8 mouse cellular contexts compared by ENCODE assay signal in the genomic region with DNA sequence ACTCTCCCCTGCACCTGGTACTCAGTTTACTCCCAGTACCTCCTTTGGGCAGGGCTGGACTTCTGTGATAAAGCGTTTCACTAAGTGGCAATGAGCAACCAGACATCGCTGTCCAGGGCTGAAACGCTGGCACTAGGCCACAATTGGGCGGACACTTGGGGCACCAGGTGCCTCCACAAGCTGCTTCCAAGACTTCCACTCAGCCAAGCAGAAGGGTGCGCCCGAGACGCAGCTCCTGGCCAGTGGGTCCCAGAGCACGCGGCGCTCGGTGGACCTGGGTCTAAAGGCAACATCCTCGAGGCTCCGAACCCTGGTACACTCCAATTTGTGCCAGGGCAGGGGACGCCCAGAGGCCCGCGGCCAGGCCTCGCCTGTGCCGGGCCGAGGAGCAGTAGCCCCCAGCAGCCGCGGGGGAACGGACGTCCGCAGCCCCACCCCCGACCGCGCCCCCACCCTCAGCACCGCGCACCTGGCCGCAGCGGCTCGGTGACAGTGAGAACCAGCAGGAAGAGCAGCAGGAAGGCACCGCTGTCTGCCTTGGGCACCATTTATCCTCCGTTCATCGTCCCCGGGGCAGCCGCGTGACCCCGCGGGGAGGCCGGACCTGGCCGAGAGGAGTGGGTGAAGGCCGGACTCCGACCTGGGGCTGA. TPM values are rescaled to one million over a fixed set of nuclear protein-coding genes. Genes with fewer than 3 reads are reported as not detected.
DNase-seq lines count a peak whose midpoint lies in the region; ATAC-seq lines count a peak whose summit lies in the region.

No protein-coding gene starts in this region.

- peak; percentile 34 to 39 for DNase-seq in thymus, adult 18-20 months
- DNase-seq in thymus, postnatal 14 days: no peak
- DNase-seq in gastrocnemius, adult 8-10 months (ENCODE audit: low spot score in 2 of 2): peak; percentile 61 to 80
- DNase-seq in left cerebral cortex, postnatal 10 days (ENCODE audit: extremely low spot score in 1 of 2, low spot score in 2 of 2): peak; percentile 42 to 85
- DNase-seq in right cerebral cortex, postnatal 36 days (ENCODE audit: low spot score in 2 of 2): peak; percentile 38 to 44

- H3K4me2 ChIP-seq in hindbrain, embryonic 16.5 days (ENCODE audit: low read length): peak overlapping the region; percentile 93

- ATAC-seq in common myeloid progenitor, adult 5-6 weeks (replicated peaks; ENCODE audit: low read depth, poor library complexity, severe bottlenecking): peak; percentile 29
- ATAC-seq in hindbrain, embryonic 16.5 days: peak; percentile 75
- ATAC-seq in megakaryocyte, adult 5-6 weeks (ENCODE audit: poor library complexity, severe bottlenecking): peak; percentile 26

- intact Hi-C loops in left cerebral cortex, postnatal 10 days (cut with DNase I): no loop called here

- no peaks in the 10 kb centered on the region for H3K36me3 ChIP-seq in hindbrain, embryonic 16.5 days (ENCODE audit: control insufficient read depth, insufficient read depth, low read length)

- peak overlapping the region; percentile 97 for H3K27ac ChIP-seq in hindbrain, embryonic 16.5 days (ENCODE audit: low read depth, low read length)

- H3K4me1 ChIP-seq in hindbrain, embryonic 16.5 days (ENCODE audit: control insufficient read depth, insufficient read depth, low read depth, low read length): peaks cover 23% of the 10 kb centered on the region

- H3K27me3 ChIP-seq in hindbrain, embryonic 16.5 days (replicated peaks; ENCODE audit: control insufficient read depth, insufficient read depth, low read length): no peaks in the 10 kb centered on the region

- under 1% methylated on average over 37 of the region's 44 CpGs for WGBS in hindbrain, embryonic 16.5 days

- peak overlapping the region; percentile 98 for H3K4me3 ChIP-seq in hindbrain, embryonic 16.5 days (ENCODE audit: low read length)

- H3K9ac ChIP-seq in hindbrain, embryonic 16.5 days (ENCODE audit: low read depth, low read length): peak overlapping the region; percentile 99

- H3K9me3 ChIP-seq in hindbrain, embryonic 16.5 days (ENCODE audit: control insufficient read depth, low read length): no peaks in the 10 kb centered on the region

RNA-seq across cellular contexts. Expression of a gene that starts 0.4 kb away (rescaled TPM):
- 1.1 TPM in 1 of 2 replicates, not detected in the other for total RNA-seq in common myeloid progenitor, adult 5-6 weeks (2017)
- under 1 TPM; 0.10 to 0.13 (median 0.12) TPM for total RNA-seq in gastrocnemius, adult 8-10 months (2022)
- 0.29 and 0.36 TPM in 2 replicates for polyA plus RNA-seq in hindbrain, embryonic 16.5 days (2015; fragmentation: Nextera tagmentation; extraction: Ambion mirVana)
- 1 to 10 TPM in 1 of 2 experiments, under 1 TPM in 1; 0.81 to 1.4 TPM for total RNA-seq in left cerebral cortex, postnatal 10 days (2021)
- 0.27 and 0.96 TPM in 2 replicates for total RNA-seq in megakaryocyte, adult 5-6 weeks (2015)
- 0.04 and 0.37 TPM in 2 replicates for total RNA-seq in megakaryocyte, adult 5-6 weeks (2017)

RNA-seq across cellular contexts. Expression of a gene that starts 3.0 kb away (rescaled TPM):
- not detected in 2 replicates for total RNA-seq in common myeloid progenitor, adult 5-6 weeks (2017)
- under 1 TPM in 1 of 4 experiments, not detected in 3; 0.07 TPM for total RNA-seq in gastrocnemius, adult 8-10 months (2022)
- polyA plus RNA-seq in hindbrain, embryonic 16.5 days (2015; fragmentation: Nextera tagmentation; extraction: Ambion mirVana): 0.05 TPM in 1 of 2 replicates, not detected in the other
- total RNA-seq in left cerebral cortex, postnatal 10 days (2021): not detected
- total RNA-seq in megakaryocyte, adult 5-6 weeks (2015): not detected in 2 replicates
- not detected in 2 replicates for total RNA-seq in megakaryocyte, adult 5-6 weeks (2017)

RNA-seq across cellular contexts. Expression of a gene that starts 7.3 kb away (rescaled TPM):
- 29.4 and 43.8 TPM in 2 replicates for total RNA-seq in common myeloid progenitor, adult 5-6 weeks (2017)
- 10 to 100 TPM; 19.1 to 22.8 (median 20.5) TPM for total RNA-seq in gastrocnemius, adult 8-10 months (2022)
- 105 and 116 TPM in 2 replicates for polyA plus RNA-seq in hindbrain, embryonic 16.5 days (2015; fragmentation: Nextera tagmentation; extraction: Ambion mirVana)
- 100 to 1,000 TPM; 106 to 107 TPM for total RNA-seq in left cerebral cortex, postnatal 10 days (2021)
- 16.1 and 20.5 TPM in 2 replicates for total RNA-seq in megakaryocyte, adult 5-6 weeks (2015)
- 32.9 and 35.6 TPM in 2 replicates for total RNA-seq in megakaryocyte, adult 5-6 weeks (2017)

RNA-seq across cellular contexts. Expression of a gene that starts 7.4 kb away (rescaled TPM):
- total RNA-seq in common myeloid progenitor, adult 5-6 weeks (2017): not detected in 2 replicates
- total RNA-seq in gastrocnemius, adult 8-10 months (2022): not detected
- 0.11 TPM in 1 of 2 replicates, not detected in the other for polyA plus RNA-seq in hindbrain, embryonic 16.5 days (2015; fragmentation: Nextera tagmentation; extraction: Ambion mirVana)
- not detected for total RNA-seq in left cerebral cortex, postnatal 10 days (2021)
- not detected in 2 replicates for total RNA-seq in megakaryocyte, adult 5-6 weeks (2015)
- not detected in 2 replicates for total RNA-seq in megakaryocyte, adult 5-6 weeks (2017)

RNA-seq across cellular contexts. Expression of a gene that starts 20.1 kb away (rescaled TPM):
- total RNA-seq in common myeloid progenitor, adult 5-6 weeks (2017): 14.4 and 37.0 TPM in 2 replicates
- total RNA-seq in gastrocnemius, adult 8-10 months (2022): 1 to 10 TPM; 6.0 to 6.6 (median 6.2) TPM
- 41.8 and 46.2 TPM in 2 replicates for polyA plus RNA-seq in hindbrain, embryonic 16.5 days (2015; fragmentation: Nextera tagmentation; extraction: Ambion mirVana)
- 10 to 100 TPM; 33.0 to 34.3 TPM for total RNA-seq in left cerebral cortex, postnatal 10 days (2021)
- 8.9 and 10.3 TPM in 2 replicates for total RNA-seq in megakaryocyte, adult 5-6 weeks (2015)
- total RNA-seq in megakaryocyte, adult 5-6 weeks (2017): 14.5 and 17.7 TPM in 2 replicates
